Mouse (Mus musculus) layer of hippocampus, postnatal 14 days (tissue): ENCODE measurements around the gene Zbtb45. TPM values are rescaled to one million over a fixed set of nuclear protein-coding genes. Genes with fewer than 3 reads are reported as not detected.

Experiments used
- DNase-seq, 2 experiments: peaks; one replicate each; pipeline ENCODE4 v3.0.0; 2021 to 2022; ENCODE audit warnings: low spot score in 2 of 2, mixed read lengths in 1 of 2
- long read RNA-seq, 2 experiments: library from polyadenylated mRNA; stranded (forward); transcript quantifications; one replicate each; pipeline ENCODE4 v2.0.0; 2021
- total RNA-seq, 2 experiments: library from RNA; stranded (reverse); gene quantifications; 2 replicates each; pipeline ENCODE4 v1.2.3; 2021

Gene Zbtb45
- total RNA-seq = 10 to 100 TPM; 27.8 to 30.9 TPM
- long read RNA-seq, experiment 1, transcript Zbtb45-201 (3 exons, 2,171 nt) = major isoform, 12 of 31 reads
- long read RNA-seq, experiment 1, partial matches to known transcripts = 2 of 31 reads
- long read RNA-seq, experiment 1, other reads (novel, unspliced or antisense) = 13 of 31 reads
- long read RNA-seq, experiment 2, transcript Zbtb45-201 (3 exons, 2,171 nt) = major isoform, 13 of 40 reads
- long read RNA-seq, experiment 2, partial matches to known transcripts = 1 of 40 reads
- long read RNA-seq, experiment 2, other reads (novel, unspliced or antisense) = 24 of 40 reads

DNA sequence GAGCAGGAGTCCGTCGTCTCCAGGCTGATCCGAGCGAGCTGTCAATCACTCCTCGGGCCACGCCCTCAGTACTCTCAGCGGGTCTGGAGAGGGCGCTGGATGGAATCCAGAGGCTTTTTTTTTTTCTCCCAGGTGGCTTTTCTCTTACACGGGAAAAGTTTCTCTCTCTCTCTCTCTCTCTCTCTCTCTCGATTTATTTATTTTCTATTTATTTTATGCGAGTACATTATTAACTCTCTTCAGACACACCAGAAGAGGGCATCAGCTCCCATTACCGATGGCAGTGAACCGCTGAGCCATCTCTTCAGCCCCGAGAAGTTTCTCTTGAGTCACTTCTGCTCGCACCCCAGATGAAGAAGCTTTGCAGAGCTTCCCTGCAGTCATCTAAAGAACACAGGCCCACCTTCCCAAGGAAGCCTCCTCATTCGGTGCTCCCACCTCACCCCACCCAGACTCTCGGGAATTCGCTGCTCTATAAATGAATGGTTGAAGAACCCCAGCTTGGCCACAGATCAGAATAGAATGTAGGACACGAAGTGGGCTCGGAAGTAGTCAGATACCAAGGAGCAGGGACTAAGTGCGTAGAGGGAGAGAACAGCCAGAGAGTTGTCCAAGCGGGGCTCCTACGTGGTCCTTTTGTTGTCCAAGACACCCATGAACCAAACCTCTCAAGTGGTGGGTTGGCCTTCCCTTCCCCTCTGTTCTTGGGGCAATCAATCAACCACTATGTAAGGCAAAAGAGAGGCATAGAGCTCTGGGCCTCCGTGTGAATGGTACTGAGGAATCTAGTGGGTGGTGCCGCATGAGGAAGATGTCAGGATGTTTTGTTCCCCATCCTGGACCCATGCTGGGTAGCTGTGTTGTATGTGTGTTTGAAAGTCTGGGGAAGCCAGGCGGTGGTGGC is at the start of gene Zbtb45:
TSS of gene Zbtb45 (minus strand) at position 30 of the 904 bp plus-strand sequence.
- DNase-seq = no peak

DNA sequence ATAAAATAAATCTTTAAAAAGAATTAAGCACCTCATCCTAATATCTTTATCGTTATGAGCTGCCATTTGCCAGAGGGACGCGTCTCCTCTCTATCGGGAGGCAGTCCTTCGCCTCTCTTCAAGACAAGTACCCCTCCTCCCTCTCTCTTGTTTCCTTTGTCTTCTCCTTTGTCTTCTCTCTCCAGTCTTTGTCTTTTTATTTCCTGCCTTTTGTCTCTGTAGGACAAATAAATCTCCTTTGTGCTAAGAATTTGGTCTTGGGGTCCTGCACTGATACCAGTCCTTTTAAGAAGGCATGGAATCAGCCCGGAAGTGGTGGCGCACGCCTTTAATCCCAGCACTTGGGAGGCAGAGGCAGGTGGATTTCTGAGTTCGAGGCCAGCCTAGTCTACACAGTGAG is 49.7 kb upstream of the Zbtb45 start:
- no peak for DNase-seq

DNA sequence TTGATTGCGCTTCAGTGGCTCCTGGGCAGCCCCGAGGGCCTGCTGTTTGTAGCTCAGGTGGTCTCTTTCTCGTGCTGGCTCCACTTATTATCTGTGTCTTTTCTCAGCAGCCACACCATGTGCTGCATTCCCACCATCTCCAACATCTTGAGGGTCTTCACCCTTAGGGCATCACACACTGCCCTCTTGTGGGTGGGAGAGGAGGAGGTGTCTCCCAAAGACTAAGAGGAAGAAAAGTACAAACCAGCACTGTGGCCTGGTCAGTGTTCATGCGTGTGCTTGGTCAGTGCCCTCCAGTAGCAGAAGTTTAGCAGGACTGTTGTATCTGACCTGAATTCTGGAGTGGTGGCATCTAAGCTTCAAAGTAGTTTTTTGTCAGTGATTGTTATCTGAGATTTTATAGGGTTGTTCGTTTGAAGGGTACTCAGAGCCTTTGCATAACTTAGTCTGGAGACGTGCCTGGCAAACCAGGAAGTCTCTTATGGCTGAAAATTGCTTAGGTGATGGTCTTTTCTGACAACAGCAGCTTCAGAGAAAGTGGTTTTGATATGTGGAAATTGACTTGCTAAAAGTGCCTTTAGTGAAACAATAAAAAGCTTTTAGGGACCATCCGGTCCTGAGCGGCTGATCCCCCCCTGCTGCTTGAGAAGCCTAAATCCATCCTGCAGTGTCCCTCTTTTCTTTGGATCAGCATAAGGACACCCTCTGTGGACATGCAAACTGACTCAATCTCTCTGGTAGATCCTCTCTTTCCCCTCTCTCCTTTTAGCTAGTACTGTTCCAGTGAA is 47.3 kb upstream of the Zbtb45 start:
- DNase-seq = no peak

DNA sequence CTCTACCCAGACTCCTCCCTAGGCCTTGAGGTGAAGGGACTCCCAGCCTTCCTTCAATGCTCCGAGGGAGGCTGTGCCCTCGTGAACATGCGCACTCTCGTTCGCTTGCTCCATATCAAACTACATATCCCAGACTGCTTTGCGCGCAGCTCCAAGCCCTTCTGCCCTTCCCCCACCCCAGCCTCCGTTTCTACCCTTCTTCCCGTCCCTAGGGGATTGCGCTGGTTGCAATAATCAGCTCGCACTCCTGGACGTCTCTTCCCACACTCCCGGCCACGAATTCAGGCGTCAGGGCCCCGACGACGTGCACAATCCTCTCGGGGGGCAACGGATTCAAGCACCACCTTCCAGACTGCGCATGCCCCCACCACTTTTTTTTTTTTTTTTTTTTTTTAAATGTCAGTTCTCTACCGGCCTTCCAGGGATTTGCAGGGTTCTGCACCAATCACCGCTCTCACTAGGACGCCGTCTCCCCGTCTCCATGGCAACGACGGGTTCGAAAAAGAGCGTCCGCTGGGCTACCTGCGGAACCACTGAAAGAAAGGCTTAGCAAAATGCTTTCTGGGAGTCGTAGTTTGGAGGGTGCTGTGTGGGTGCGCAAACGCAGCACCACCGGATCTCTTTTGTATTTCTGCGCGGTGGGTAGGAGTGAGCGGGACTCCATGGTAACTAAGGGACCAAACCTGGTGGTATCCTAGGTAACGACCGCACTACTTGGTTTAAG is 44.6 kb upstream of the Zbtb45 start, which contains the start of gene Mzf1:
TSS of gene Mzf1 (minus strand) at position 478 of the 724 bp plus-strand sequence.
- DNase-seq = peak; percentile 98

GRCm38 (mm10) chr7:13053961-13054286 is 44.1 kb upstream of the Zbtb45 start:
- DNase-seq = no peak

GRCm38 (mm10) chr7:13053501-13053900 is 43.7 kb upstream of the Zbtb45 start:
- peak in 1 of 2 experiments; percentile 15 for DNase-seq

- no peak for DNase-seq
Measured at GRCm38 (mm10) chr7:13053001-13053400, 43.2 kb upstream of the Zbtb45 start.

- DNase-seq = no peak
Measured at GRCm38 (mm10) chr7:13046084-13046483, 36.2 kb upstream of the Zbtb45 start.

- DNase-seq = no peak
Measured at GRCm38 (mm10) chr7:13044254-13044625, 34.4 kb upstream of the Zbtb45 start.

- peak in 1 of 2 experiments; percentile 52 for DNase-seq
Measured at GRCm38 (mm10) chr7:13043445-13044253, 33.8 kb upstream of the Zbtb45 start.

DNA sequence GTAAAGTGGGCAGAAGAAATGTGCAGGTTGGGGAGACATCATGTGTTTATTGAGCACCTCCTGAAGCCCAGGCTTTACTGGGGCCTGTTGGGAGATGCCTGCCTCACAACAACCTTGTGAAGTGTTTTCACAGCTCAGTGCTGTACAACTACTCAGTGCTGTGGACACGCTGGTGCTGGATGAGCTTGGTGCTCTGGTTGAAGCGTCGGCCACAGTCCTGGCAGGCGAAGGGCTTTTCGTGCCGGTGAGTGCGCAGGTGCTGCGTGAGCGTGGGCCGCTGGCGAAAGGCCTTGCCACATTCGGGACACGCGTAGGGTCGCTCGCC is 33.2 kb upstream of the Zbtb45 start:
- no peak for DNase-seq

DNA sequence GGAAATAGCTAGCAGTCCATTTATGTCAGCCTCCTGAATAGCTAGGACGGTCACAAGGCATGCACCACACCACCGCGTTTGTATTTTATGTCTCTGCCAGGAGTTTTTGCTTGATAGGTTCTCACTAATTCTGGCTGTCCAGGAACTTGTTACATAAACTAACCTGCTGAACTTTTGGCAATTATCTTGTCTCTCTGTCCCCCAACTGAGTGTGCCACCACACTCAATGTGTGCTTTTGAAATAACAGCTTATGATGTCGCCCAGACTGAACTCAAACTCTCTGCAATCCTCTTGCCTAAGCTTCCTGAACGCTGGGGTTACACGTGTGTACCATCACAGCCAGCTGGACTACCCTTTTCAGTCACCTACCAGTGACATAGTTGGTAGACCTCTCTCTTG is 32.7 kb upstream of the Zbtb45 start:
- DNase-seq = no peak

- no peak for DNase-seq
Measured at GRCm38 (mm10) chr7:13041256-13041655, 31.4 kb upstream of the Zbtb45 start.

GRCm38 (mm10) chr7:13039181-13039580 is 29.3 kb upstream of the Zbtb45 start:
- DNase-seq = no peak

- no peak for DNase-seq
Measured at GRCm38 (mm10) chr7:13038621-13039169, 28.9 kb upstream of the Zbtb45 start.

- peak; percentile 100 for DNase-seq
Measured at GRCm38 (mm10) chr7:13037901-13038555, 28.2 kb upstream of the Zbtb45 start, which contains the start of gene Ube2m. Gene Ube2m (minus strand): TSS chr7:13038275.

GRCm38 (mm10) chr7:13037366-13037765 is 27.5 kb upstream of the Zbtb45 start:
- DNase-seq = no peak

DNA sequence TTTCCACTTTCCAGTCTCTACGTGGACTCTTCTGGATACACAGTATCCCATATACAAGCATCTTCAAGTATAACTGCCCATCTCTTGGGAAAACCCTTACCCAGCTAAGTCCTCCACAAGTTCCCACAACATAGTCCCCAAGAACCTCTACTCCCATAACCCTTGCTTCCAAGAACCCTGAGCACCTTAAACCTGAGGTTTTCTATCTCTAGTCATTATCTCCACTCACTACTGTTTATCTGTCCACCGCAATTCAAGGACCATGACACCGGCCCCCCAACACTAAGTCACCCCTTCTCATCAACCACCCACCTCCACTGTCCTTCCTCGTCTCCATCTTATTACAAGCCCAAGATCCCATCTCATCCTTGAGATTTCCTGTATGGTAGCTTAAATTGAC is 27.0 kb upstream of the Zbtb45 start:
- no peak for DNase-seq

DNA sequence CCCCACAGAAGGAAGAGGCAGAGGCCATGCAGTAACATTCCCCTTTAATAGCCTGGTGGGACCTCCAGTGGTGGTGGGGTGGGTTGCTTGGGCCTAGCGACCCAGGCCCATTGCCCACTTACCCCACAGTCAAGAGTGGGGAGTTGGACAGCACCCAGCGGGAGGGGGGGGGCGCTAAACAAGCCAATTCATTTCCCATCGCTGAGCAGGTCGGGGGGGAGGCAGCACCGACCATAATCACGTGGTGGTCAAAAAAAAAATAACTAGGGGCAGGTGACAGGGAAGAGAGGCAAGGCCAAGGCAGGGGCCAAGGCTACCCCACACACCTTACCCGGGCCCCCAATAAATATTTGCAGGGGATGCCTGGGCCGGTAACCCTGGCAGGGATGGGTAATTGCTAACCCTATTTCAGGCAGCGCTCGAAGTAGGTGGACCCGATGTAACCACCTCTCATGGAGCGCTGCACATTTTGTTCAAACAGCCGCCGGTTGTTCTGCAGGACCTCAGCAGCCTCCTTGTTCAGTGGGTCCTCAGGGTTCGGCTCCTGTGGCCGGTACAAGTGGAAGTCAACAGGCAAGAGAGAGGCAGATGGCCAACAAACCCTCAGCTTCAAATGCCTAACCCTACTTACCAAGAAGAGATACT is 25.5 kb upstream of the Zbtb45 start:
- DNase-seq = no peak
